Mouse (Mus musculus) erythroblast, adult 5-6 weeks (primary cell): ENCODE measurements around the gene Cyp4a14. TPM values are rescaled to one million over a fixed set of nuclear protein-coding genes. Genes with fewer than 3 reads are reported as not detected.
"Not testable (repeated sequence)": the region's sequence is repeated elsewhere in the genome, so short reads cannot be mapped to it uniquely, and the experiment has no call there.

Experiments
- ATAC-seq: replicated peaks from 2 replicates; pipeline ENCODE4 v1.8.0; 2016; ENCODE audit warnings: moderate number of reproducible peaks, mild to moderate bottlenecking, moderate TSS enrichment, inconsistent platforms; ENCODE audit not compliant: poor library complexity, low FRiP score, severe bottlenecking
- total RNA-seq, 2 experiments: library from RNA; stranded (forward) in 1 of 2; stranded (reverse) in 1 of 2; fragments of 150-400 nt in 1 of 2; fragments of 200-764, 138-1000 nt in 1 of 2; gene quantifications; 2 replicates each; pipeline versions ENCODE4 v1.2.3 to v1.2.4; 2015 to 2017; ENCODE audit warnings: low replicate concordance in 2 of 2

Cyp4a14 gene
- total RNA-seq (2015; ENCODE audit: low replicate concordance) (not detected in 2 replicates), total RNA-seq (2017; ENCODE audit: low replicate concordance) (not detected in 2 replicates)

DNA sequence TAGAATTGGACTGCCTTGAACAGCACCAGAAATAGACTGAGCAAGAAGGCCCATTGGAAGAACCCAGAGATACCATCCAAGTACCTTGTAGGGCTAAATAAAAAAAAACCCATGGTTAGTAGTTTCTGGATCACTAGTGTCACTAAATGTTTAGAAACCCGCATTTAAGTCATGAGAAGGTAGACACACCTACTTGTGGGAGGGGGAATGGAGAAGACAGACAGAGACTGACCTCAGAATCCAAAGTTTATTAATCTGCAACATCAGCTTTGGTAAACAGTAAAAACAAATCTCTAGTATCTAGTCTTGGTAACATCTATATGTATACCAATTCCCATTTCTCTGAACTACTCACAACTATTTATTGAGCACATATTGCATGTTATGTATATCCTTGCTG, at the start of gene Cyp4a14:
TSS of gene Cyp4a14 (minus strand) at position 142 of the 400 bp plus-strand sequence.
- no peak for ATAC-seq

DNA sequence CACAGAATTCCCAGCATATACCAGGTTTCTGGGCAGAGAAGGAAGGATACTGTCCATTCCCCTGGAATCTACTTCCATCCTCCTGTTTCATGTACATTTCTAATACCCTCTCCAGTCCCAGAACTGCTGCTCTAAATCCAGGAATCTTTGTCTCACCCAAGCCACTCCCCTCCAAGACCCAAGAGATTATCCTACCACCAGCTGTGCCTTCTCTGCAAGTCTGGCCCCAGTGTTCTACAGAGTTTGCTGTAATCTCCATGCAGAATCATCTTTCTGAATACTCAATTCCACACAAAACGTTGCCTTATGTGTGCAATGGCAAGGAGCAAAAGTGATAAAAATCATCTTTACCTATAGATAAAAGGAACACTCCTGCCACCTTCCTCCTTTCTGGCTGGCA, 49.2 kb upstream of the Cyp4a14 start:
- no peak for ATAC-seq

DNA sequence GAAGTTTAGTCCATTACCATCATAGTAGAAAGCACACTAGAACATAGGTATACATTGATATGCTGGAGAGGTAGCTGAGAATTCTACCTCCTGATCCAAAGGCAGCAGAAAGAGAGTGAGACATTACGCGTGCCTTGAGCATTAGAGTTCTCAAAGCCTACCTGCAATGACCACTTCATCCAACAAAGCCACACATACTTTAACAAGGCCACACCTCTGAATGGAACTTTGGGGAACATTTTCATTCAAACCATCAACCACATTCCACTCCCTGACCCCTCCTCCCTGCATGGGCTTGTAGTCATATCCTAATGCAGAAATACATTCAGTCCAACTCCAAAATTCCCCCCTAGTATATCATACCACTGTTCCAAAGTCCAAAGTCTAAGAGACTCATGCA, 25.8 kb upstream of the Cyp4a14 start:
- no peak for ATAC-seq

DNA sequence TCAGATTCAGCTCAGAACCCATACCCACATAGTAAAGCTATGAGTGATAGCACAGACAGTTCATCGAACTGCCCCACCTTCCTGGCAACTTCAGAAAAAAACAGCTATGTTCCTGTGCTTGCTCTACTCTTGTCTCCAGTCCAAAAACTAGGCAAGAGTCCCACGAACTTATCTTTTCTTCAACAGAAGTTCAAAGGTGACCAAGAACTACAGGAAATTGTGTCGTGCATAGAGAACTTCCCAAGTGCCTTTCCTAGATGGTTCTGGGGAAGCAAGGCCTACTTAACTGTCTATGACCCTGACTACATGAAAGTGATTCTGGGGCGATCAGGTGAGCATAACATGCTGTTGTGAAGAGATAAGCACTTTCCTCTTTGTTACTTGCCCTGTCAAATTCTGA, 23.5 kb upstream of the Cyp4a14 start:
- ATAC-seq = no peak

DNA sequence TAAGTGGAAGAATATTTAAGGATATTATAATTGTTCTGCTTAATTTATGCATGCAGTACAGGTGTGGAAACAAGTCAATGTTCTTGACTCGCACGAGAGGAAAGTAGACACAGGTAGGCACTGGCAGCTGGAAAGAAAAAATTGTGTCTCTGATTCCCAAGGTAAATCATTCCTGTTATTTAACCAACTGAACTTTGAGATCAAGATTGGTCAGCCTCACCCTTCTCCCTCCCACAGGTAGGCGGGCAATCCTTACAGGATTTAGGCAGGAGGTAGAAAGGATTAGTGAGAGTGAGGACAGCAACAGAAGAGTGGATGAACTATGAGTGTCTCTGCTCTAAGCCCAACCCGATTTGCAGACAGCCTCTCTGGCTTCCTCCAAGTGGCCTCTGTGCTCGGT, 22.1 kb upstream of the Cyp4a14 start, which contains the start of gene Cyp4a10:
TSS of gene Cyp4a10 (plus strand) at position 265 of the 400 bp plus-strand sequence.
- ATAC-seq = not testable (repeated sequence)

DNA sequence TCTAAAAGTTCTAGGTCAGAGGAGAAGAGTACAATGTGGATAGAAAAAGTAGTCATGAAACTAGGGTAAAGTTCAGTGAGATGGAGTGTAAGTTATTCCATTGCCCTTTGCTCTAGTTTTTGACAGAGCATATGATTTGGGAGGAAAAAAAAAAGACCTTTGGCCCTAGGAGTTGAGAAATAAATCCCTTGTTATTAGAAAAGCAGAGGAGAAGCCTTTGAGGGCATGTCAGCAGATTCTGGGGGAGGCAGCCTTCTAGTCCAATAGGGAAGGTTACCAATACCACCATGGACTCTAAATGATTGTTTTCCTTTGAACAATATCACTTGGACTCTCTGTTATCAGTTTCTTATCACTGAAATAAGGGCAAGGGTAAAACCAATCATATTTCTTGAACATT, 18.0 kb upstream of the Cyp4a14 start:
- not testable (repeated sequence) for ATAC-seq

DNA sequence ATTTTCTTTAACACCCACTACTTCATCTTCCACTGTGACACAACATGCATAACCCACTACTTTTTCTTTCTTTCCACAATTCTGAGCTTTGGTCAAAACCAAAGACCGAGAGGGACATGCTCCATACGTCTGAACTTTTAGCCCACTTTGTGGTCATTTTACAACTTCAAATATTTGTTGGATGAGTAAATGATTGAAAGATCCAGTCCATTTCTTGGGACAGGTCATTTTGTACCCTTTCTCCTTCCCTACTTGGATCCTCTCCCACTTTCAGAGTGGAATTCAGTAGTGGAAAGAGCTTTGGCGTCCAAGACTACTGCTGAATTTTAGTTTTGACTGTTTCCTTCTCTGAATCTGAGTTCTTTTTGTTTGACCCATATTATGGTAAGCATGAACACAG, 1.5 kb upstream of the Cyp4a14 start:
- no peak for ATAC-seq

DNA sequence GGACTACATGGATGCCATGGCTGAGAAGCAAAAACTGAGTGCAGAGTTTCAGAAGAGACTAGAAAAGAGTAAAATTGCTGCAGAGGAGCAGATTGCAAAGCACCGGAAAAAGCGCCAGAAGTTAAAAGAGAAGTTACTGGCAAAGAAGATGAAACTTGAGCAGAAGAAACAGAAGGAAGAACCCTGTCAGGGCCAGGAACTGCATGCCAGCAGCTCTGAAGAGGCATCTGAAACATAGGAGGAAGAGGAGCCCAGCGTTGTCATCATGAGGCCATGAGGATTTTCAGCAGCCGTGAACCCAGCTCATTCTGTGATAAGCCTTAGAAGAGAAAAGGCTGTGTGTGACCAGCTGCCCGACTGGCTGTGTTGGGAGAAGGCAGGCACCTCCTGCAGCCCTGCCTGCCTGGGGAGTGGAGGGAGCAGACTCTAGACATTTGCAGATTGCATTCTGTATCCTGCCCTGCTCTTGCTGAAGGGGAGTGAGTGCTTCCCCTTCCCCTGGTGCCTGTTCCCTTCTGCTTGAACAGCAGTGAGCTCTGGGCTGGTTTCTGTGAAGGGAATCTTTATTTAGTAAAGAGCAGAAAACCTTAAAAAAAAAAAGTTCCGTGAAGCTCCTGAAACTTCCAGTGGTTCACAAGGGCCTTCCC, 14.8 kb downstream of the Cyp4a14 start:
- ATAC-seq = no peak

DNA sequence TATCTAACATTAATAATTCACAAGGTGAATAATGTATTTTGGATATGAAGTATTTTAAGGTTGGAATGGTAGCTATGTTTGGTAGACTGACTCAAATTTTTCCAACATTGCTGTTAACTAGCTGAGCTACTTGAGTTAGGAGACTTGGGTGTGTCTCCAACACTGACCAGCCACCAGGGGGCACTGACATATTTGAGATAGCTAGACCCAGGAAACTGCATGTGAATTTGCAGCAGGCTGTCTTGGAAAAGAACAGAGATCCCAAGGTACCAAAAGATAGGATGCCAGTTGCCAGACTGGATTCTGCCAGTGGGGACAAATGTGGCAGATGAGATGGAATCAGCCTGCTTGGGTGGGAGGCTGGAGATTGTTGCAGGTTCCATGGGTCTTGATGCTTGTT, 19.9 kb downstream of the Cyp4a14 start:
- ATAC-seq = peak; percentile 65; the same call in 1 of the 2 replicates

DNA sequence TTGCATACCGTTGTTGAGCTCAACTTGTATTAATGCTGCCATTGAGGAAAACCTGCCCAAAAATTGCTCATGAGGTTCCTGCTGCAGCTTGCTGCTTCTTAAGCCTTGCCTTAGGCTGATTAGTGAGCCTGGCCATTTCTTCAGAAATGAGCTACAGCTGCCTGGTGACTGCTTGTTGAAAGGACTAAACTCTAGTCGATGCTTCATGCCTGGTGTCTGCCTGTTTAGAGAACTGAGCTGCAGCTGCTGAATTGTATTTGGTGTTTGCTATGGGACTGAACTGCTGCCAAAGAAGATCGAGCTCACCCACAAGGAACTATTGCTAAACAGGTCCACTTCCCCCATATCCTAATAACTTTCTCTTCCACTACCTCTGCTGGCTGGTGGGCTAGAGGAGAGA, 22.4 kb downstream of the Cyp4a14 start:
- not testable (repeated sequence) for ATAC-seq

DNA sequence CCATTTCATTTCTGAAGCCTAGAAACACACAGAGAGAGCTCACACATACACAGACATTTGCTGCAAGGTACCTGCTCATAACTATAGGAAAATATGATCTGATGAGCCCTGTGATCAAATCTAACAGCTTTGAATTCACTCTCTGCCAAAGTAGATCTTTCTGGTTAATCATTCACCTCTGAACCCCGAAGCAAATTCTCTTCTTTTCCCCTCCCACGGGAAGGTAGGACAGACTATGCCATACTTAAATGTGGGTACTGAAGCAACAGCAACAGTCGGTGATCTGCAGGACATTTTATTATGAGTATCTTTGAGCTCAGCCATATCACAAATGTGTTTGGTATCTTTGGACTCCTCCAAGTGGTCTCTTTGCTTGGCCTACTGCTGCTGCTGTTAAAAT, 43.6 kb downstream of the Cyp4a14 start, which contains the start of gene Cyp4a30b:
TSS of gene Cyp4a30b (plus strand) at position 301 of the 400 bp plus-strand sequence.
- no peak for ATAC-seq

DNA sequence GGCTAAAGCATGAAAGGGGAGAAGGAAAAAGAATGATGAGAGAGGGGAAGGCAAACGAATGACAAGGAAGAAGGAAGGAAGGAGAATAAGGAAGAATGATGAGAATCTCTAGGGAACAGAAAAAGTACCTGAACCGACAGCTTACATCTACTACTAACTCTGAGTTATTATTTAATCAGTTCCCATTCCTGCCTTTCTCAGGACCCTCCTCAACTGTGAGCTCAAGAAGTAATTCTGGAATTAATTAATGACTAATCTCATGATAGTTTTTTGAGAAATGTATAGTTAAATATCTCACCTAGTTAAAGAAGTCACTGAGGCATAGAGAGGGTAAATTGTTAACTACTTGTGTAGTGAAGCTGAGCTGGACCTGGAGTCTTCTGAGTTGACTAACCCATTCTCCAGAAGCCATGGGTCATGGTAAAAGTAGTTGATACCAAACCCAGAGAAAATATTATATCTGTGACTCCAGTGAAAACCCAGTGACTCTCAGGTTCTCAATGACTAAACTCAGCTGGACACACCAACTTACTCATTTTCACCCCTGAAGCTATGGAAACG, 45.3 kb downstream of the Cyp4a14 start:
- no peak for ATAC-seq

Other genes starting within 250 kb of the Cyp4a14 start
- gene Cyp4a12a, start 197.1 kb downstream of the Cyp4a14 start, total RNA-seq (2015; ENCODE audit: low replicate concordance) = not detected in 2 replicates
- gene Cyp4a12a, start 197.1 kb downstream of the Cyp4a14 start, total RNA-seq (2017; ENCODE audit: low replicate concordance) = not detected in 2 replicates
- not detected in 2 replicates for gene Cyp4a12b, start 84.5 kb downstream of the Cyp4a14 start, total RNA-seq (2015; ENCODE audit: low replicate concordance)
- gene Cyp4a12b, start 84.5 kb downstream of the Cyp4a14 start, total RNA-seq (2017; ENCODE audit: low replicate concordance) = not detected in 2 replicates
- not detected in 2 replicates for gene Cyp4a30b, start 43.5 kb downstream of the Cyp4a14 start, total RNA-seq (2015; ENCODE audit: low replicate concordance)
- not detected in 2 replicates for gene Cyp4a30b, start 43.5 kb downstream of the Cyp4a14 start, total RNA-seq (2017; ENCODE audit: low replicate concordance)
- gene Cyp4a10, start 22.1 kb upstream of the Cyp4a14 start, total RNA-seq (2015; ENCODE audit: low replicate concordance) = not detected in 2 replicates
- gene Cyp4a10, start 22.1 kb upstream of the Cyp4a14 start, total RNA-seq (2017; ENCODE audit: low replicate concordance) = not detected in 2 replicates
- gene Cyp4a31, start 67.5 kb upstream of the Cyp4a14 start, total RNA-seq (2015; ENCODE audit: low replicate concordance) = not detected in 2 replicates
- gene Cyp4a31, start 67.5 kb upstream of the Cyp4a14 start, total RNA-seq (2017; ENCODE audit: low replicate concordance) = not detected in 2 replicates
- gene Cyp4a32, start 104.8 kb upstream of the Cyp4a14 start, total RNA-seq (2015; ENCODE audit: low replicate concordance) = not detected in 2 replicates
- not detected in 2 replicates for gene Cyp4a32, start 104.8 kb upstream of the Cyp4a14 start, total RNA-seq (2017; ENCODE audit: low replicate concordance)
- not detected in 2 replicates for gene Cyp4b1, start 151.6 kb upstream of the Cyp4a14 start, total RNA-seq (2015; ENCODE audit: low replicate concordance)
- not detected in 2 replicates for gene Cyp4b1, start 151.6 kb upstream of the Cyp4a14 start, total RNA-seq (2017; ENCODE audit: low replicate concordance)
- 29.9 and 33.4 TPM in 2 replicates for gene Efcab14, start 241.6 kb upstream of the Cyp4a14 start, total RNA-seq (2015; ENCODE audit: low replicate concordance)
- 12.7 and 27.6 TPM in 2 replicates for gene Efcab14, start 241.6 kb upstream of the Cyp4a14 start, total RNA-seq (2017; ENCODE audit: low replicate concordance)